Mouse (Mus musculus) v-Abl transformed pro-B cells (cell line): Measurements from ENCODE around the gene Slain1.

Experiments used
- in situ Hi-C, 2 experiments: fragments of 400-800 bp; cut with MboI; formaldehyde crosslinking; loops; one replicate each; pipeline ENCODE4 v1.15.1; 2025; ENCODE audit not compliant: unreplicated experiment in 2 of 2

The Slain1 gene

GRCm38 (mm10) chr14:103649896-103650334 lies at the start of gene Slain1:
Slain1 (plus strand) TSS chr14:103650228.
- in situ Hi-C loops = loop anchor here (10.0 to 25.0 kb wide), 6 partner anchors 165 to 1938 kb away; partner anchors contain the start of gene Cln5 (in 1 of the 2)

GRCm38 (mm10) chr14:103608063-103608462 lies 42.0 kb upstream of the Slain1 start:
- in situ Hi-C loops = no loop called here

DNA sequence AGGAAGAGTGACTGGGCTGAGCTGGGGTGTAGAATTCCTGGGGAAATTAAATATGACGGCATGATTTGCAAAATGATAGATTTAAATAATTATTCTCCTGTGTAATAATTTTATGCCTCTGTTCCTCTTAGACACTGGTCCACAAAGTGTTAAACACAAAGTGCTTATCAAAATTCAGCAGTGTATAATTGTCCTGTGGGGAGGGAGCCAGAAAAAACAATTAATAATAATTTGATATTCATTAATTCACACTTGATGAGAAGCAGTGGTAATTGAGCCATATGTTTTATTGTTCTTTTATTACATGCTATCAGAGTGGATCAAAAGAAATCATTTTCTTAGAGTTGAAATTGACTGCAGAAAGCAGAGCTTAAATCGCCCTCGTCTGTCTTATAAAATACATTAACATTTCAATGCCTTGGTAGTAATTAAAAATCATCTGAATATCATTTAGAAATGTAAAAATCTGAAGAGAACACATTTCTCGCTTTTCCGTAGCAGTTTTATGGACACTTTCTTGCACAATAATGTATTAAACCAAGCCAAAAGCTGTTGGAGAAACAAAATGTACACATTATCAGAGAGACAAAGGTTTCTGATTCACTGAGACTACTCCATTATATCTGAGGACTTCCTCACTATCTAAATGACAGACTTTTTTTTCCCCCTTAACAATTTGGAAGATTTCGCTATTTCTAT lies 36.3 kb upstream of the Slain1 start:
- in situ Hi-C loops = no loop called here

GRCm38 (mm10) chr14:103614272-103614587 lies 35.8 kb upstream of the Slain1 start:
- in situ Hi-C loops = no loop called here

DNA sequence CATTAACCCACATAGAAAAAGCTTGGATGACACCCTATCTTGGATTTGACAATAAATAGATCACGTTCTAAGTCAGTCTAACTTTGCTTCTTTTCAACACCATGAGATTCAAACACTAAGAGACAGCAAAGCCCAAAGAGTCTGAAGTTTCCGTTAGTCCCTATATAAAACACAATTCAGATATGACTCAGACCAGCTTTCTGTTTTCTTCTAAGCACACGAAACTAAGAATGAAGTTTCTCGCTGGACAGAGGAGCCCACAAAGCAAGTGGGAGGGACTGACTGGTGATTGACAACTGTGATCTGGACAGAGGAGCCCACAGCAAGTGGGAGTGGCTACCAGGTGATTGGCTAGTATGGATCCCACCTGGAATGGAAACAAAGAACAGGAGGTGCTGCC lies 30.3 kb upstream of the Slain1 start:
- in situ Hi-C loops = no loop called here

DNA sequence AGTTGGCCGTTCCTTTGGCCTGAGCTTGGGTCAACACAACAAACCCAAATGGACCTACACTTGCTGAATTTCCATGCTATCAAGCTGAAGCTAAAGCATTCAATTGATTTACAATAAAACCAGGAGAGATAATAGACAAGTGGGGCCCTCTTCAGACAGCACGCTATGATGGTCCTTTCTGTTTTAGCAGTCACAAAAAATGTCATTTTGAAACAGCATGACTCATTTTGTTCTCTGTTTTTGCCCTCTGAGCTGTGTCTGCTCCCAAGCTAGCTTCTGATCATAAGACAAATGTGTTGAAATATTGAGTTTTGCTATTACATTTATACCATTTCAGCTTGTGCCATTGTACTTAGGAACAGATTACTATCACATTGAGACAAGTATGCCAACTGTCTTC lies 28.8 kb upstream of the Slain1 start:
- in situ Hi-C loops = no loop called here

- in situ Hi-C loops = loop anchor here in 1 of 2 experiments (5.0 kb wide), 1 partner anchor 66 kb away; no protein-coding TSS in a partner anchor
Observed at GRCm38 (mm10) chr14:103626100-103626499, 23.9 kb upstream of the Slain1 start.

- in situ Hi-C loops = loop anchor here in 1 of 2 experiments (5.0 kb wide), 1 partner anchor 62 kb away; no protein-coding TSS in a partner anchor
Observed at GRCm38 (mm10) chr14:103629639-103630364, 20.2 kb upstream of the Slain1 start.

DNA sequence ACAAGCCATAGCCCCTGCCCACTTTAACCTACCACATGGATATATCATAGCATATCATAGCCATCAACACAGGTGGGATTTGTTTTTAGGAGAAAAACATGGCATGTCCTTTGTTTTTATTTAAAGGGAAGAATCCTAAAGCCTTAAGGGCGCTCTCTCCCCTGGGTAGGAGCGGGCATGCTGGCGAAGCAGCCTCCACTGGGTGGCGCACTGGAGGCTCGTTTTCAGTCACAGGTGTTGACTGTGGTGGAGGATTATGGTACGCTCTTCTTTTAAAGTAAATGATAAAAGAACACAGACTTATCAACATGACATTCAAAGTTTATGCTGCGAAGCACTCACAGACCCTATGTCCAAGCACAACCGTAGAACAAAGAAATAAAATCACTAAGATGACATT lies 19.5 kb upstream of the Slain1 start:
- in situ Hi-C loops = no loop called here

GRCm38 (mm10) chr14:103643933-103644332 lies 6.1 kb upstream of the Slain1 start:
- in situ Hi-C loops = loop anchor here in 1 of 2 experiments (10.0 kb wide), 1 partner anchor 289 kb away; no protein-coding TSS in a partner anchor

DNA sequence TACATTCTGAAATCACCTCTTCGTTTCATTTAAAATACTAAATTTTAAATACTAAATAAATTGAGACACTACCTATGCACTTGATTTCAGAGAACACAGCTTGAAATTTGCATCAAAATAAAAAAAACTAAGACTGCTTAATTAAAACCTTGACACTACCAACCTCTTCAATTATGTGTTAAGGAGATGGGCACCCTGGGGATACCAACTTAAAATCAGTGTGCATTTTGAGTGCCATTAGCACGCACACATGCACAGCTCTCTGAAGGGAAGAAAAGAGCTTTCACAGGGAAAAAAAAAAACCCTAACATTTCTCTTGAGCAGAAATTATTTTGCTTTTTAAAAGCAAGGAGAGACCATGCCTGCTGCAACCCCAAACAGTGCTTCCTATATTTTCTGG lies 2.0 kb upstream of the Slain1 start:
- in situ Hi-C loops = loop anchor here in 1 of 2 experiments (10.0 kb wide), 1 partner anchor 293 kb away; no protein-coding TSS in a partner anchor

- in situ Hi-C loops = loop anchor here in 1 of 2 experiments (10.0 kb wide), 1 partner anchor 294 kb away; no protein-coding TSS in a partner anchor
Observed at GRCm38 (mm10) chr14:103648623-103649255, 1.3 kb upstream of the Slain1 start.

DNA sequence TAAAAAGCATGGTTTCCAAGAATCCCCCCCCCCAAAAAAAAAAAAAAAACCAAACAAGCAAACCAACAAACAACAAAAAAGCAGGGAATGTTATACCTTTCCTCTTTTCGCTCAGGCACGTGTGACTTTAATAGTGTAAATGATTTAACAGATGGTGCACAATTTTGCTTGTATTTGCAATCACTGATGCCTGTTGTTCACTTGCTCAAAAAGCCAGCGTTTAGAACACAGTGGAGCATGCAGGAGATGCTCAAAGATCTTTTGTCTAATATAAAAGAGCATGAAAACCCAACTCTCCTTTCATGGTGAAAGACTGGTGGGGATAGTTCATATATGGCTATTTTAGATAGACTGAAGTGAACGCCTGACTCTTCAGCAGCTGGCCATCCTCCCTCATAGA lies 726 bp upstream of the Slain1 start:
- in situ Hi-C loops = loop anchor here in 1 of 2 experiments (10.0 kb wide), 1 partner anchor 295 kb away; no protein-coding TSS in a partner anchor

GRCm38 (mm10) chr14:103650413-103651101 lies 529 bp downstream of the Slain1 start:
- in situ Hi-C loops = loop anchor here (10.0 to 25.0 kb wide), 5 partner anchors 166 to 1938 kb away; partner anchors contain the start of gene Cln5 (in 1 of the 2)

GRCm38 (mm10) chr14:103651106-103651505 lies 1.1 kb downstream of the Slain1 start:
- in situ Hi-C loops = loop anchor here (10.0 to 25.0 kb wide), 5 partner anchors 166 to 1939 kb away; partner anchors contain the start of gene Cln5 (in 1 of the 2)

DNA sequence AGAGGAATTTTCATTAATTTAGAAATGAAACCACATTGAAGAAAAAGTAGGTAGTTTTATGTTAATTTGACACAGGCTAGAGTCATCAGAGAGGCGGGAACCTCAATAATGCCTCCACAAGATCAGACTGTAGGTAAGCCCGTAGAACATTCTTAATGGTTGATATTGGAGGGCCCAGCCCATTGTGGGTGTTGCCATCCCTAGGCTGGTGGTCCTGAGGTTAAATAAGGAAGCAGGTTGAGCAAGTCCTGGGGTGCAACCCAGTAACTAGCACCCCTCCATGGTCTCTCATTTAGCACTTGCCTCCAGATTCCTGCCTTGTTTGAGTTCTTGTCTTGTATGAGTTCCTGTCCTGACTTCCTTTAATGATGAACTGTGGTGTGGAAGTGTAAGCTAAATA lies 1.5 kb downstream of the Slain1 start:
- in situ Hi-C loops = loop anchor here (10.0 to 25.0 kb wide), 5 partner anchors 167 to 1939 kb away; partner anchors contain the start of gene Cln5 (in 1 of the 2)

DNA sequence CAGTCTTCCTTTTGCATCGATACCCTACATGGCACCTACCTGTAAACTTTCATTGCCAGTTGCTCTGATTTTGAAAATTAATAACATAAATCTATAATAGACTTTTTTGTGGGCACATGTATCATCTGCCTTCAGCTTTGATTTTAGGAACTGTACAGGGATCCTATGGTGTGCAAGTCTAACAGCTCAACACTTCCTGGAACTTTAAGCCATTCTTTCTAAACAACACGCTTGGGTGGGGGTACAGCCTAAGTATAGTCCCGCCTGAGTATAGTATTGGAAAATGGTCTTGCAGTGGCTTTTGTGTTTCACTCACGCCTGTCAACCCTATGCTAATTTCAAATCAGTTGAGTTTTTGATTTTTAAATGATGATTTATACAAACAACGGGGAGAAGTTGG lies 2.5 kb downstream of the Slain1 start:
- in situ Hi-C loops = loop anchor here (10.0 to 25.0 kb wide), 5 partner anchors 168 to 1940 kb away; partner anchors contain the start of gene Cln5 (in 1 of the 2)

- in situ Hi-C loops = loop anchor here (10.0 to 25.0 kb wide), 5 partner anchors 169 to 1941 kb away; partner anchors contain the start of gene Cln5 (in 1 of the 2)
Observed at GRCm38 (mm10) chr14:103653800-103654199, 3.8 kb downstream of the Slain1 start.

DNA sequence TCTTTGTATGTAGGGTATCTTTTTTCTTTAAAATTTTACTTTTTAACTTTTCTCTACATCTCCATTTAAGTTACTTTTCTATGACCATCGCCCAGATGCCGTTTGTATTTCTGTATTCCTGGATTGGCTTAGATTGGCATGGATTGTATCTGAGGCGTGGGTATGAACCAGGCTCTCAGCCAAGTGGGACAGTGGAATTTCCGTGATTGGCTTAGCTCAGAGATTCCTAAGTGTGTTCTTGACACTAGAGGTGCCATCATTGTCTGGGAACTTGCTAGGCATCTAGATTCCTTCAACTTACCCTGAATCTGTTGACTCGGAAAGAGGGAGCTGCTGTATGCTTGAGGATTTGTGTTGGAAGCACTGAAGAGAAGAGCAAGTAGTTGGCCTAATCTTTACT lies 5.4 kb downstream of the Slain1 start:
- in situ Hi-C loops = loop anchor here (10.0 to 25.0 kb wide), 5 partner anchors 171 to 1943 kb away; partner anchors contain the start of gene Cln5 (in 1 of the 2)

DNA sequence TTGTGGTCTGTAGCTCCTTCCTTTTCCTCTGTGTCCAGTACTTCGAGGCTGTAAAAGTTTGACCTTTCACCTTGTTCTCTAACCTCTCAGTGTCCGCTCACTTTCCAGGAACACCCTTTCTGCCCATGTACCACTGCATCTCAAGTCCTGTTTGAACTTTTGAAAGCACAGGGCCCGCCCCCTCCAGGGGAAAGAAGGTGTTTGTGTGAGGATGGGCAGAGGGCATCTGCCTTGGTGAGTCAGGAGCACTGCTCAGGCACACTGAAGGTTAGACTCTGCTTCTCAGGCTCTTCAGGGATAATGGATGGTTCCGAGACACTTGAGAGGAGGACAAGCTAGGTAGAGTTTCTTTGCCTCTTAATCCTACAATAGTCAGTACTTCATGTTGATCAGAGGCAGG lies 7.8 kb downstream of the Slain1 start:
- in situ Hi-C loops = loop anchor here (10.0 to 25.0 kb wide), 5 partner anchors 173 to 1946 kb away; partner anchors contain the start of gene Cln5 (in 1 of the 2)
